Mouse (Mus musculus): Measurements from ENCODE around the gene Hspa4. TPM values are rescaled to one million over a fixed set of nuclear protein-coding genes. Genes with fewer than 3 reads are reported as not detected.

The Hspa4 gene
- polyA plus RNA-seq, 1 experiment from 2014 or later: 111 TPM

DNA sequence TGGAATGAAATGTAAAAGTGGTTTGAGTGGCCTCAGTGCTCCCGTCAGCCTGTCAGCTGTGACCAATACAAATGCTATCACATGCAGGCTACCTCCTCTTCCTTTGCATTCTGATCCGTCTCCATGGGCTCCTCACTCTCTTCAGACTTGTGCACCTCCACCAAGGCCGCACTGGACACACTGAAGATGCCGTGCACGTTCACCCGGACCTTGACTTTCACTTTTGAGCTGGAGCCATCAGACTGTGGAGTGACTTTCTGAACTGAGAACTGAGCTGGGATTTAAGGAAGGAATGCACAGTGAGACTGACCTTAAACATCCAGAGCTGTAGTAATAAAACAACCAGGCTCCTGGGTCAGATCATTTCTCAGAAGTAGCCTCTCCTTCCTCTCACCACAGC, 30.7 kb downstream of the Hspa4 start:
- H3K27ac ChIP-seq (ENCODE audit: low read depth, low read length): no peak overlapping the region
- no peaks in the 10 kb centered on the region for H3K27me3 ChIP-seq (ENCODE audit: control insufficient read depth, insufficient read depth, low read length)
- H3K4me2 ChIP-seq: no peak overlapping the region
- H3K9me3 ChIP-seq (ENCODE audit: control insufficient read depth, low read length): no peaks in the 10 kb centered on the region
- no peak overlapping the region for H3K9ac ChIP-seq (ENCODE audit: low read length)
- WGBS: 92% methylated on average over 6 of the region's 6 CpGs
- no peak for ATAC-seq (ENCODE audit: low FRiP score)
- DNase-seq (ENCODE audit: low spot score, missing footprints): no peak
- H3K36me3 ChIP-seq (ENCODE audit: control insufficient read depth, insufficient read depth, low read length): peaks cover 41% of the 10 kb centered on the region
- H3K4me3 ChIP-seq (ENCODE audit: low read depth, low read length): no peak overlapping the region
- no peaks in the 10 kb centered on the region for H3K4me1 ChIP-seq (ENCODE audit: control insufficient read depth, insufficient read depth, low read length)

DNA sequence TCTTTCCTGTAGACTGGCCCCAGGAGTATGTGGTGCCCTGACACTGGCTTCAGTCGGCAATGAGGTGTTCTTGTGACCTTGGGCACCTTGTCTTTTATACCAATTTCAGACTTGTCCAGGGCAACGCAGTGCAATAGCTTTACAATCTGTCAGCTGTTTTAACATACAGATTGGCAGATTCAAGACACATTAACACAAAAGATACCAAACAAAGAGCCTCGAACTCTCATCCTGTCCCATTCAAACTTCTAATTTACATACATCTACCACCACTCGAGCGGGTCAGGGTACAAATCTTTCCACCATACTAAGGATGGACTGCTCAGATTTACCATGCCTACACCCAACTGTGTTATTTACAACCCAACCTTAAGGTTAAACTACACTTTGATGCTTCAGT, 39.7 kb downstream of the Hspa4 start:
- H3K9ac ChIP-seq (ENCODE audit: low read length): no peak overlapping the region
- H3K9me3 ChIP-seq (ENCODE audit: control insufficient read depth, low read length): no peaks in the 10 kb centered on the region
- peaks cover 19% of the 10 kb centered on the region for H3K36me3 ChIP-seq (ENCODE audit: control insufficient read depth, insufficient read depth, low read length)
- no peak overlapping the region for H3K4me3 ChIP-seq (ENCODE audit: low read depth, low read length)
- no peaks in the 10 kb centered on the region for H3K27me3 ChIP-seq (ENCODE audit: control insufficient read depth, insufficient read depth, low read length)
- ATAC-seq (ENCODE audit: low FRiP score) (no peak), DNase-seq (ENCODE audit: low spot score, missing footprints) (no peak)
- no peak overlapping the region for H3K27ac ChIP-seq (ENCODE audit: low read depth, low read length)
- no peak overlapping the region for H3K4me2 ChIP-seq
- WGBS: 82% methylated on average over 5 of the region's 5 CpGs
- H3K4me1 ChIP-seq (ENCODE audit: control insufficient read depth, insufficient read depth, low read length): no peaks in the 10 kb centered on the region

GRCm38 (mm10) chr11:53260056-53260455, 40.2 kb downstream of the Hspa4 start:
- no peak overlapping the region for H3K27ac ChIP-seq (ENCODE audit: low read depth, low read length)
- no peak overlapping the region for H3K9ac ChIP-seq (ENCODE audit: low read length)
- DNase-seq (ENCODE audit: low spot score, missing footprints) (no peak), ATAC-seq (ENCODE audit: low FRiP score) (no peak)
- no peak overlapping the region for H3K4me2 ChIP-seq
- no peaks in the 10 kb centered on the region for H3K27me3 ChIP-seq (ENCODE audit: control insufficient read depth, insufficient read depth, low read length)
- H3K4me3 ChIP-seq (ENCODE audit: low read depth, low read length): no peak overlapping the region
- WGBS: 74% methylated on average over 1 of the region's 1 CpGs
- no peaks in the 10 kb centered on the region for H3K9me3 ChIP-seq (ENCODE audit: control insufficient read depth, low read length)
- no peaks in the 10 kb centered on the region for H3K4me1 ChIP-seq (ENCODE audit: control insufficient read depth, insufficient read depth, low read length)
- peaks cover 19% of the 10 kb centered on the region for H3K36me3 ChIP-seq (ENCODE audit: control insufficient read depth, insufficient read depth, low read length)

- no peak overlapping the region for H3K9ac ChIP-seq (ENCODE audit: low read length)
- ATAC-seq (ENCODE audit: low FRiP score) (no peak), DNase-seq (ENCODE audit: low spot score, missing footprints) (no peak)
- H3K4me2 ChIP-seq: no peak overlapping the region
- no peaks in the 10 kb centered on the region for H3K27me3 ChIP-seq (ENCODE audit: control insufficient read depth, insufficient read depth, low read length)
- 93% methylated on average over 6 of the region's 6 CpGs for WGBS
- no peaks in the 10 kb centered on the region for H3K9me3 ChIP-seq (ENCODE audit: control insufficient read depth, low read length)
- peaks cover 13% of the 10 kb centered on the region for H3K36me3 ChIP-seq (ENCODE audit: control insufficient read depth, insufficient read depth, low read length)
- no peak overlapping the region for H3K4me3 ChIP-seq (ENCODE audit: low read depth, low read length)
- H3K4me1 ChIP-seq (ENCODE audit: control insufficient read depth, insufficient read depth, low read length): no peaks in the 10 kb centered on the region
- H3K27ac ChIP-seq (ENCODE audit: low read depth, low read length): no peak overlapping the region
These were observed 41.1 kb downstream of the Hspa4 start for GRCm38 (mm10) chr11:53259047-53259632.

DNA sequence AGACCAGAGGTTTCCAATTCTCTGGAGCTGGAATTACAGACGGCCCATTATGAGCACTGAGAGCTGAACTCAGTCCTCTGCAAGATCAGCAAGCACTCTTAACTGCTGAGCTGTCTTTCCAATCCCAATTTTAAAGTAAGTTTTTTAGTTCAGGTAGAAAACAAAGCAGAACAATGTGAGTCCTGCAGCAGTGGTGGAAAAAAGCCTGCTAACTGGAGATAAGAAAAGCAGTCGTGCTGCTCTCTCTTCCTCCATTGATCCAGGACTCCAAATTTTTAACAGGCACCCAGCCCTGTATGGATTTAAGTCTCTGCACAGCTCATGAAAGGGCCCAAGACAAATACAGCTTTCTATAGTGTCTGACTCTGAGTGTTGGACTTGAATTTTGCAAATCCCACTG, 43.3 kb downstream of the Hspa4 start:
- Histone ChIP-seq H3K4me3 (ENCODE audit: low read depth, low read length) (no peak overlapping the region), H3K4me1 (ENCODE audit: control insufficient read depth, insufficient read depth, low read length) (peaks cover 4% of the 10 kb centered on the region; the same call in 1 of the 2 replicates), H3K9ac (ENCODE audit: low read length) (no peak overlapping the region), H3K27ac (ENCODE audit: low read depth, low read length) (no peak overlapping the region), H3K27me3 (ENCODE audit: control insufficient read depth, insufficient read depth, low read length) (no peaks in the 10 kb centered on the region), H3K4me2 (no peak overlapping the region), H3K36me3 (ENCODE audit: control insufficient read depth, insufficient read depth, low read length) (peaks cover 8% of the 10 kb centered on the region), H3K9me3 (ENCODE audit: control insufficient read depth, low read length) (no peaks in the 10 kb centered on the region)
- 80% methylated on average over 2 of the region's 2 CpGs for WGBS
- DNase-seq (ENCODE audit: low spot score, missing footprints): no peak
- no peak for ATAC-seq (ENCODE audit: low FRiP score)

DNA sequence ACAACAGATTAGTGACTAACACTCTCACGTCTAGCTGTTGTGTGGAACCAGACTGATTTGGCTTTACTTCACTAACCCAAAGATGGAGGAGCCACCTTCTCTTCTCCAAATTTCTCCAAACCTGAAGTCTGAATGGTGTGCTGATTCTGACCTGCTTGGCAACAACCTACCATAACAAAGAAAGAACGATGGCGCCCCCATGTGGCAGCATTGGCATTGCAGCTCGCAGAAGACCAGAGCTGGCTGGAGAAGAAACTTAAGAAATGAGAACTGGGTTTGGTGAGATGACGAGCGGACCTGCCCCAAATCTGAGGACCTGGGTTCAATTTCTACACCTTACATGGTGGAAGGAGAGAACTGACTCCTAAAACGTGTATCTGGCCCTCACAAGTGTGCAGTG, 45.3 kb downstream of the Hspa4 start:
- H3K36me3 ChIP-seq (ENCODE audit: control insufficient read depth, insufficient read depth, low read length): no peaks in the 10 kb centered on the region

DNA sequence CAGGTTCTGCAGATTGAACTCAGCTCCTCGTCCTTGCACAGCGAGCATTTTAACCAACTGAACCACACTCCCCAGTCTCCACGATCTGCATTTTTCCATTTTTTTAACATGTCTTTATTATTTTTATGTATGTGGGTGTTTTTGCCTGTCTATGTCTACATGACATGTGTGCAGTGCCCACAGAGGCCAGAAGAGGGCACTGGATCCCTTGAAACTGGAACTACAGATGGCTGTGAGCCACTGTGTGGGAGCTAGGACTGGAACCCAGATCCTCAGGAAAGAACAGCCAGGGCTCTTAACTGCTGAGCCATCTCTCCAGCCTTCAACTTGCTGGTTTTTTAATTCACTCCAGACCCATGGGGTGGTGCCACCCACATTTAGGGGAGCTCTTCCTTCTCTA, 45.8 kb downstream of the Hspa4 start:
- ATAC-seq (ENCODE audit: low FRiP score) (no peak), DNase-seq (ENCODE audit: low spot score, missing footprints) (no peak)
- no peaks in the 10 kb centered on the region for H3K9me3 ChIP-seq (ENCODE audit: control insufficient read depth, low read length)
- peaks cover 4% of the 10 kb centered on the region; the same call in 1 of the 2 replicates for H3K4me1 ChIP-seq (ENCODE audit: control insufficient read depth, insufficient read depth, low read length)
- H3K27me3 ChIP-seq (ENCODE audit: control insufficient read depth, insufficient read depth, low read length): no peaks in the 10 kb centered on the region
- no peaks in the 10 kb centered on the region for H3K36me3 ChIP-seq (ENCODE audit: control insufficient read depth, insufficient read depth, low read length)
- H3K4me3 ChIP-seq (ENCODE audit: low read depth, low read length): no peak overlapping the region
- H3K4me2 ChIP-seq: no peak overlapping the region
- no peak overlapping the region for H3K9ac ChIP-seq (ENCODE audit: low read length)
- H3K27ac ChIP-seq (ENCODE audit: low read depth, low read length): no peak overlapping the region
- 88% methylated on average over 3 of the region's 3 CpGs for WGBS

More for the DNA sequence above, 45.3 kb downstream of the Hspa4 start:
- Histone ChIP-seq H3K9me3 (ENCODE audit: control insufficient read depth, low read length) (no peaks in the 10 kb centered on the region), H3K4me2 (no peak overlapping the region), H3K9ac (ENCODE audit: low read length) (no peak overlapping the region), H3K4me3 (ENCODE audit: low read depth, low read length) (no peak overlapping the region), H3K27ac (ENCODE audit: low read depth, low read length) (no peak overlapping the region), H3K27me3 (ENCODE audit: control insufficient read depth, insufficient read depth, low read length) (no peaks in the 10 kb centered on the region), H3K4me1 (ENCODE audit: control insufficient read depth, insufficient read depth, low read length) (peaks cover 4% of the 10 kb centered on the region; the same call in 1 of the 2 replicates)
- no peak for ATAC-seq (ENCODE audit: low FRiP score)
- WGBS: 44% methylated on average over 7 of the region's 7 CpGs
- DNase-seq (ENCODE audit: low spot score, missing footprints): peak; percentile 97

GRCm38 (mm10) chr11:53252186-53253119, 47.8 kb downstream of the Hspa4 start:
- DNase-seq (ENCODE audit: low spot score, missing footprints) (no peak), ATAC-seq (ENCODE audit: low FRiP score) (peak; percentile 57; the same call in 1 of the 2 replicates)
- H3K9me3 ChIP-seq (ENCODE audit: control insufficient read depth, low read length): no peaks in the 10 kb centered on the region
- H3K27me3 ChIP-seq (ENCODE audit: control insufficient read depth, insufficient read depth, low read length): no peaks in the 10 kb centered on the region
- peaks cover 4% of the 10 kb centered on the region; the same call in 1 of the 2 replicates for H3K4me1 ChIP-seq (ENCODE audit: control insufficient read depth, insufficient read depth, low read length)
- no peaks in the 10 kb centered on the region for H3K36me3 ChIP-seq (ENCODE audit: control insufficient read depth, insufficient read depth, low read length)
- H3K27ac ChIP-seq (ENCODE audit: low read depth, low read length): peak overlapping the region; percentile 30; the same call in 1 of the 2 replicates
- 71% methylated on average over 12 of the region's 12 CpGs for WGBS
- H3K4me3 ChIP-seq (ENCODE audit: low read depth, low read length): no peak overlapping the region
- H3K9ac ChIP-seq (ENCODE audit: low read length): peak overlapping the region; percentile 16; the same call in 1 of the 2 replicates
- H3K4me2 ChIP-seq: no peak overlapping the region

GRCm38 (mm10) chr11:53250796-53251195, 49.5 kb downstream of the Hspa4 start:
- no peaks in the 10 kb centered on the region for H3K27me3 ChIP-seq (ENCODE audit: control insufficient read depth, insufficient read depth, low read length)
- H3K9ac ChIP-seq (ENCODE audit: low read length): no peak overlapping the region
- H3K4me3 ChIP-seq (ENCODE audit: low read depth, low read length): no peak overlapping the region
- H3K4me1 ChIP-seq (ENCODE audit: control insufficient read depth, insufficient read depth, low read length): peaks cover 4% of the 10 kb centered on the region; the same call in 1 of the 2 replicates
- no peak overlapping the region for H3K27ac ChIP-seq (ENCODE audit: low read depth, low read length)
- no peaks in the 10 kb centered on the region for H3K9me3 ChIP-seq (ENCODE audit: control insufficient read depth, low read length)
- DNase-seq (ENCODE audit: low spot score, missing footprints): peak; percentile 41
- 94% methylated on average over 14 of the region's 14 CpGs for WGBS
- no peak for ATAC-seq (ENCODE audit: low FRiP score)
- no peak overlapping the region for H3K4me2 ChIP-seq
- H3K36me3 ChIP-seq (ENCODE audit: control insufficient read depth, insufficient read depth, low read length): no peaks in the 10 kb centered on the region
